Mouse (Mus musculus) thymus, postnatal 10 days (tissue): ENCODE measurements around the gene Siglech.
"Not testable (repeated sequence)": the region's sequence is repeated elsewhere in the genome, so short reads cannot be mapped to it uniquely, and the experiment has no call there.

Experiments
- DNase-seq, 2 experiments: peaks; one replicate each; pipeline ENCODE4 v3.0.0; 2021; ENCODE audit warnings: low spot score in 2 of 2

The Siglech gene

DNA sequence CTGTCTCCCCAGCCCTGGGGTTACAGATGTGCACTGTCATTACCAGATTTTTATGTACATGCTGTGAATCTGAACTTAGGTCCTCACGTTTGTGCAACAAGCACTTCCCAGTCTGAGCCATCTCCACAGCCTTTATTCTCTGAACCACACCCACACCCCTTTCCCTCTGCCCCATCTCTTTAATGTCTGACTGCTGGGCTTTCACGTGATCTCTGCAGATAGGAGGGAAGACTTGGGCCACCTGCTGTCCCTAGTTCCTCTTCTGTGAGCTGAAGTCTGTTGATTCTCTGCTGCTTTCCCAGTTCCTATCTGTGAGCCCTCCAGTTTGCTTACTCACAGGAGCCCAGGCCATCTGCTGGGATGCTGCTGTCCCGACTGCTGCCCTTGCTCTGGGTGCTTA, at the start of gene Siglech:
Gene Siglech (plus strand): TSS at position 253 of the 400 bp plus-strand sequence.
- no peak for DNase-seq

DNA sequence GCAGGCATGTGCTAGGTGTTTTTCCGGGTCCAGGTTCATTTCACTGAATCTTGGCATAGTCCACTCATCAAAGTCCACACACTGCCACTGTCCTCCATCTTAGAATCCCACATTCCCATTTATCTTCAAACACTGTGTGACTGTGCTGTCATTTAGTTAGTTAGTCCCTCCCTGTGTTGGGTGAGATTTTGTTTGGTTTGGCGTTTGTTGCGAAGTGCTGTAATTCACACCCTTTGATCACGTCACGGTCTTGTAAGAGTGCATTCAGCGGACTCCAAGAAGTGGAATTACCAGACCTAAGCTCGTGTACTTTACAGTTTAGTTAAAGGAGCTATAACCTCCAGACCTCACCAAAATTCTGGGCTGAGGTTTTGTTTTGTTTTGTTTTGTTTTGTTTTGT, 45.3 kb upstream of the Siglech start:
- no peak for DNase-seq

DNA sequence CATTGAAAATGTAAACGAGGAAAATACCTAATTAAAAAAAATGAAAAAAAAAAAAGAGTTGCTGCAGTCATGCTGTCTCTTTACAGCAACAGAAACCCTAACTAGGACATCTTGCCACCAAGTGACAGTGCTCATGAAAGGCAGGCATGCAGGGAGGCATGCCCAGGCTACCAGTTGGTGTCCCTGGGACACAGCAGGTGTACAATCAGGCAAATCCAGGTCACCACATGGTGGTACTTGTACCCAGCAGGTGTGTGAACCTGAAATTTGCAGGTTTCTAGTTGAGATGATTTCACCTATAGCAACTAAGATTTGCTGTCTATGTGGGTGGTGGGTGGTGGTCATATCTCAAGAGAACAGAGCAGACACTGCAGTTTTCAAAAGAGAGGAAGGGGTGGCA, 39.1 kb upstream of the Siglech start:
- DNase-seq: no peak

DNA sequence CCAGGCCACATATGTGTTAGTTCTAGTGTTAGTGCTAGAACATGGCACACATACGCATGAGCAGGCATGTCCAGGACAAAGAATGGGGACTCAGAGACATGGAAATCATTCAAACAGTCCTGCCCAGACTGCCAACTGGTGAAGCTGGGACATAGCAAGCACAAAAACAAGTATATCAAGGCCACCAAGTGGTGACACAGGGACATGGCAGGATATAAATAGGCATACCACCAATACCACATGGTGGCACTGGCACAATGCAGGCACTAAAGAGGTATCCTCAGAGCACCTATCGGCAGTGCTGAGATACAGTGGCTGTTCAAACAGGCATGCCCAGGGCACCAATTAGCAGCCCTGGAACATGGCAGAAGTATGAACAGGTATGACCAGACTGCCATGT, 33.5 kb upstream of the Siglech start:
- DNase-seq: no peak

DNA sequence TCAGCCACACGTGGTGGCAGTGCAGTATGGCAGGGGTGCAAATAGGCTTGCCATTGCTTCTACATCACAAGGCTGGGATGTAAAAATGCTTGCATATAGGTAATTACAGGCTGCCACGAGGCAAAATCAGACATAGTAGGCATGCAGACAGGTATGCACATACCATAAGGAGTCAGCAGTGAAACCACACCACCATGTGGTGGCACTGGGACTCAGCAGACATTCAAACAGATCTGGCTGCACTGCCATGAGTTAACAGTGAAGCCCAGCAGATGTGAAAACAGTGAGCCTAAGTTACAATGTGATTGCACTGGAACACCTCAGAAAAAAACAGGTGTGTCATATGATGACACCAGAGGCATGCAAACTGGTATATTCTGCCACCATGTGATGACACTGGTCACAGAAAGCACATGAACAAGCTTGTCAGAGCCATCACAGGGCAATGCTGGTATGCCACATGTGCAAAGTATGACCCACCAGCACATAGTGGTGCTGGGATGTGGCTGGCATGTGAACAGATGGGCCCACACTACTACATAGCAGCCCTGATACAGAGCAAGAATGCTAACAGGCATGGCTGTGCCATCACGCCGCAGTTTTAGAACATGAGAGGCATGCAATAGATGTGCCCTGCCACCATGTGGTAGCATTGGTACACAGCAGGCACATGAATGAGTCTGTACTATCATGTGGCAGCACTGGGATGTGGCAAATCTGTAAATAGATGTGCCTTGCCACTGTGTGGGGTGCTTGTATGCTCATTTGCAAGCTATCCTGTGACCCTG, 30.7 kb upstream of the Siglech start:
- no peak for DNase-seq

DNA sequence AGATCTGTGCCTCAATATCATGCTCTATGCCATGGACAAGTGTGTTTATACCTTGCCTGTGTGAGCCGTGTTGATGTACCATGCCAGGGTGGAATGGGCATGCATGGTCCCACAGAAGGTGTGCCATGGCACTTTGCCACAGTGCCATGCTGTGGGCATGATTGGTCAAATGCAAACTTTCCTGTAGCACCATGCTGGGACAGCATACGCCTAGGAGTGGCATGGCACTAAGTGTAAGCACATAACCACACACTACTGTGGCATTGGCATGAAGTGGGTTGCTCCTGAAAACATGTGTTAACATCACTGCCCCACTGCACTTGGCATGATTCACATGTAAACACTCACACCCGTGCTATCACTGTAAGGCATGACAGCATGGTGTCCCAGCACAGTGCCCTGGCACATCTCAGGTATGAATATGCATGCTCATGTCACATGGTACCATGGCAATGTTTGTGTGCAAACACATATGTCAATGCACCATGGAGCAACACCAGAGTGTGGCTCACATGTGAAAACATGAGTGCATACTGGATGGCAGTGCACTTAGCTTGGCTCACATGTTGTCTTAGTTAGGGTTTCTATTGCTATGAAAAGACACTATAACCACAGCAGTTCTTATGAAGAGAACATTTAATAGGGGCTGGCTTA, 24.2 kb upstream of the Siglech start:
- no peak for DNase-seq

DNA sequence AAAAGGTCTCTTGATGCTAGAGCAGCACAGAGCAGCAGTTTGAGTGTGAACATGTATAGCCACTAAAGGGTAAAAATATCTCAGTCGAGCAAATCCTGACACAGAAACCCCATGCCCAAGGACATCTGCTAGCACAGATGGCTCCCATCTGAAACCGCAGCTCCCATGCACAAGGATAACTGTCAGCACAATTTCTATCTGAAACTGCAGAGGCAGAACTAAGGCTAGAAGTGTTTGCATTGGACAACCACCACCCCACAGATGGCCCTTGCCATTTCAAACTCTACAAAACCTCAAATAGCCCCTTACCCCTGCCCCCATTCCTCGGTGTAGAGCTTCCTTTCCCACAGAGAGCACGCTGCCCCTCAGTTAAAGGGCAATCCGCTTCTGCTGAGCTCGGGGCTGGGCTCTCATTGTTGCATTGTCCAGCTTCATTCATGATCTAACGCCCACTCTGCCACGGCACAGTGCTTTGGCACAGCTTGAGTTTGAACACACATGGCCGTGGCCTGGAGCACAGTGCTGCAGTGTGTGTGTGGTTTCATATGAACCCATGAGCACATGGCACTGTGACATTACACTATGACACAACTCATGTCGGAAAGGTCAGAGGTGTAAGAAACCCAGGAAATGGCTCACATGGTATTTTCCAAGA, 23.3 kb upstream of the Siglech start:
- DNase-seq: no peak

DNA sequence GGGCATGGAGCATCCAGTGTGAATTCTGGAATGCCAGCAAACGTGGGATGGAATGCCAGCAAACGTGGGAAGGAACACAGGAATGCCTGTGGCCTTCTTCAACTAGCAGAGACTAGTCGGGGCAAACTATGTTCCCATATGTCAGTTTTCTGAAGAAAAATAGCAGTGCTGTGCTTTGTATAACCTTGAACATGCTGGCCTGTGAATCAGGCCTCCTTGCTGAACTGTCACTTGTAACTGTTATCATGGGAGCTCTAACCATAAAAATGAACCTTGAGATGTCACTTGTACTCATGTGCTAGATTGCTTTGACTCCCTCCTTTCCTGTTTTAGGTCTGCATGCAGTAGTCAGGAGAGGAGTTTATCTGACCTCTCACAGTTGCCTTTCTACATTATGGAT, 17.1 kb upstream of the Siglech start:
- no peak for DNase-seq

DNA sequence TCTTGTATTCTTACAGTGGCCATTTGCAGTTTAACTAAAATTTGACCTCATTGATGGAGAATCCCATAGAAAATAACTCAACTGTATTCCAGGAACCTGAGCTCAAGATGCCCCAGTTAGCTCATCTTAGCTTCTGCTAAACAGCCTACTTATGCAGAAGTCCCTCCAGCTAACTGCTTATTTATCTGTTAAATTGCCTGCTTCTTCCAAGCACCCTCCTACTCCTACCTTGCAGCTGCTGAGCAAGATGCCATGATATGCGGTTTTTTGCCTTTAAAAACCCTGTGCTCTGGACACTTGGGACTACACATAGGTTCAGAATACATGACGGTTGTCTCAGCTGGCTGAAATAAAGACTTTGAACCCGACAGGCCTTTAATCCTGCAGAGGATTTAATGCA, 8.6 kb upstream of the Siglech start:
- no peak for DNase-seq

DNA sequence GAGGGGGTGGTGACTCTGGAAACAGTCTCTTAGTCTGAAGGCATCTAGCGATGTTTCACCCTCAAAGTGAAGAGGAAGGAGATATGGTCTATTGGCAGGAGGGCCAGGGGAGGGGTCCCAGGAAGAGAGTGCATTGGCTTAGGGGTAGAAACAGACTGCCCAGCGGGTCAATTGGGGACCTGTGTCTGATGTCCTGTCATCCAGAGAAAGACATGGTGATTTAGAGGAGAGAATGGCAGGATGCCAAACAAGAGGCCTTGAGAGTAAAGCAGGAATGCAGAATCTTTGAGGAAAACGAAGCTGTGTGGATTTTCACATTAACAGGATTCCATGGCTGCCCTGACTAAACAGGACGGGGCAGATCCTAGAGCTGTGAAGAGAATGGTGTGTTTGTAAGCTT, 12.0 kb downstream of the Siglech start:
- DNase-seq: no peak

DNA sequence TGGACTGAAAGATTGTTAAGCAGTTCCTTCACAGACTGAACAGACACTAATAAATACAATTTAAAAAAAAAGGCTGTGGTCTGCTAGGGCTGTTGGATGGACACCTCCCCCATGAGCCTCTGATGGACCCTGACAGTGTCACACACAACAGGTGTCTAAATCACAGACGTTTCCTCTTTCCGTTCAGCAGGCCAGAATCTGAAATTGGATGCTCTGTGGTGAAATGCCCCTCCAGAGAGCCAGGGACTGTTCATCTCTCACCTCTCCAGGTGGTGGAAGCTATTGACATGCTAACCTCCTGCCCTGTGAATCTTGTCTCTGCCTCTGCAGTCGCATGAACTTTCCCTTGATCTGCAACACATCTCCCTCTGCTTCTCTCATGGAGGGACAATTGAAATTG, 14.5 kb downstream of the Siglech start:
- no peak for DNase-seq

DNA sequence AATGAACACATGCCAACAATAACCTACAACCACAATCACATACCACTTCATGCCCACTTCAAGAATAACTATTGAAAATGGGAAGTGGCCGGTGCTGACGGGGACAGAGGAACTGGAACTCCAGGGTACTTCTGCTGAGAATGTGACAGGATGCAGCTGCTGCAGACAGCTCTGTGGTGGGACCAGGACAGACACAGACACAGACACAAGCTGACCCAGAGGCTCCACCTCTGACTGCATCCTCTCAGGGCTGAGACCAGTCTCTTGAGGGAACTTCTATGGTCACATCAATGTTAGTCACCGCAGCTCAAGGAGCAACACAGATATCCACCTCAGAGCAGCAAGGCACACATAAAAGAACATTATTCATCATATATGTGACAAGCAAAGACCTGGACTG, 16.6 kb downstream of the Siglech start:
- DNase-seq: no peak

DNA sequence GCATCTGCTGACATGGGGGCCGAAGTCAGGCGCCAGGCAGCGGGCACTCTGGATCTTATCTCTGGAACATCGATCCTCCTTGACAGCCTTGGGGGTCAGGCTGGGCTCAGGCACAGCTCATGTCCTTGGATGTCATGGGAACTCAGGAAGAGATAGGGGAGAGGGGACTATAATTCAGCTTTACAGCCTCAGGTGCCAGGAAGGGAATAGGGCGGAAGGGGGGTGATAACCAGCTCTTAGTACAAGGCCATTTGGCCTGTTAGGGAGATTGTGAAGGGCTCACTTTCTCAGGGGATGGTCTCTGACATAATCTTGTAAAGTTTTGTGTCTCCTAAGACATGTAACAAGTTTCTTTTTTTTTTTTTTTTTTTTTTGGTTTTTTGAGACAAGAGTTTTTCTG, 22.6 kb downstream of the Siglech start:
- not testable (repeated sequence) for DNase-seq

DNA sequence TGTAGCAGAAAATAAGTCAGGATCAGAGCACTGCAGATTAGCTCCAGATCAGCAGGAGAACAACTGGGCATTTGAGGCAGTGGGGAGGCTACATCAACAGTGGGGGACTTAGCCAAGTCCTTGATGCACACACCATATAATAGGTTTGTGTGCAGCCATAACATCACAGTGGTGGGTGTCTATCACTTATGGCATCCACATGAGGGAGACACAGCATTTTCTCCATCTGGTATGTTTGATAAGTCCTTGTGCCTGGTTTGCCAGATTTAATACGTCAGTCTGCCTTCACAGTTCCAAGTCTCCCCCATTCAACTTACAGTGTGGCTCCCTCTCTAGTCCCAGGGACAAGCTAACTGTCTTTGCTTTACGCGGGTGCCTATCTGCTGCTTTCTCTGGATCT, 24.3 kb downstream of the Siglech start:
- no peak for DNase-seq

DNA sequence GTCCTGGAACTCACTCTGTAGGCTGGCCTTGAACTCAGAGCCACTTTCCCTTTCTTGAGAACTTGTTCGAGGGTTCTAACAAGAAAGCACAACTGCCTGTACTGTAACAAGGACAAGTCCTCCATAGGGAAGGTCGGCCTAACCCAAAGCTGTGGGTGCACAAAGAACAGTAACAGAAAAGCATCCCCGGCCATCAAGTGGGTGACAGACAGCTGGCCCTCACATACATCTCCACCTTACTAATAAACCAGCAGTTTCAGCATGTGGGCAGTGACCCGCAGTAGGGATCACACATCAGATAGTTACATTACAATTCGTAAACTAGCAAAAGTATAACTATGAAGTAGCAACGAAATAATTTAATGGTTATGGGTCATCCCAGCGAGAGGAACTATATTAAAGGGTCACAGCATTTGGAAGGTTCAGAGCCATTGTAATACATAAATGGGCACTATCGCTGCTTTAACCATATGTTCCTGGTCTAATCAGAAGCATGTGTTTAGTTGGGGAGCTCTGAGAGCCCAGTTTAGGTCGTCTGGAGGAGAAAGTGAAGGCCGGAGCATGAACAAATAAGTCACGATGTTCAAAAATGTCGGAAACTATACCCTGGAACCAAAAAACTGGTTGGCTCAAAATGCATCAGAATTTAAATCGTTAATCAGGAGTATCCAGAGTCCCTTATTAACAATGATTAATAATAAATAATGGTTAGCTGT, 25.4 kb downstream of the Siglech start:
- no peak for DNase-seq

DNA sequence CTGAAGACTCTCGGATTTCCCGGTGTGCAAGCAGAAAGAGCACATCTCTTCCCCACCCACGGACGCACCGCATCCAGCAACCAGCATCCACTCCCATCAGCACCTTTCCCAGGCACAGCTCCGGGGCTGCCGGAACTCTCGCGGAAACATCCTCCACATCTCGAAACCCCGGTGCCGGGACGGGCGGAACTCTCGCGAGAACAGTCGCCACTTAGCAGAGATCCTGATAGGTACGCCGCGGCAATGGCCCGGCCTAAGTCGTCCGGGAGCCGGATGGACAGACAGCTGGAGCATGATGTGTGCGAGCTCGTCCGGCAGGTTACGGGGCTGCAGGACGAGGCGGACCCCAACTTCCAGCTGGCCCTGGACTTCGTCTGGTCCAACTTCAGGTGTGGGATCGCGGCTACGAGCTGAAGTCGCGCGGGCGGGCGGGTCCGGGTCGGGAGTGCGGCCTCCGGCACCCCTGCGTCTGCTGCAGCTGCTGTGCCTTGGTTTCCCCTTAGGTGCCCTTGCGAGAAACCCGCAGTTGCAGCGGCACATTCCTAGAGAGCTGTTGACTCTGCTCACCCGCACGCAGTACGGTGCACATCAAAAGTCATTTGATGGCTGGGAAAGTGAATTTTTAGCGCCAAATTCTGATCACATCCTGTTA, 26.1 kb downstream of the Siglech start, which contains the start of gene Tubgcp5:
Gene Tubgcp5 (plus strand): TSS at position 203 of the 652 bp plus-strand sequence.
- DNase-seq: peak; percentile 94 to 96

DNA sequence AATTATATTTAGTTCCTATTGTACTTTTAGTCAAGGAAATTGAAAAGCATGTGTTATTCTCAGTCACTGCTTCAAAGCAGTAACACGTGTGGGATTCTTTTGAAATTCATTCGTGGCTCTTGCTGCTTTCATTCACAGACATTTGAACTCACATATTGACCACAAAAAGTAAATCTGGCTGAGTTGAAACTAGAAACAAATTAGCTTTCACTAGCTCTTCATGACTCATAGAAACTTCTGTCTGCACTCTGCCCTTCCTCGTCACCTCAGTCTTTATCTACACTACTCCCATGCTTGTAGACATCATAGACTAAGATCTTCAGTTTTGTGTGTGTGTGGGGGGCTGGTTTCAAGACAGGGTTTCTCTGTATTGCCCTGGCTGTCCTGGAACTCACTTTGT, 32.0 kb downstream of the Siglech start:
- no peak for DNase-seq

DNA sequence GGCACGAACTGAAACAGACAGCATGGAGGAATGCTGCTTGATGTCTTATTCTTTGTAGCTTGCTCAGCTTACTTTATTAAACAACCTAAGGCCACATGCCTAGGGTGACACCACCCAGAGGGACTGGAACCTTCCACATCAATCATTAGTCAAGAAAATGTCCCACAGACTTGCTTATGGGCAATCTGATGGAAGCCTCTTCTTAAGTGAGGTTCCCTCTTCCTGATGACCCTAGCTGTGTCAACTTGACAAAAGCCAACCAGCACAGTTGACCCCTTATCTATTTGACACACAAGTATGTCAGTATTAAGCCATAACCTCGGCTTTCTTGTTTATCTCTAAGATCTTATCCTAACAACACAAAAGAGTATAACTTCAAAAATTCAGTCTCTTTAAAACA, 42.0 kb downstream of the Siglech start:
- no peak for DNase-seq

DNA sequence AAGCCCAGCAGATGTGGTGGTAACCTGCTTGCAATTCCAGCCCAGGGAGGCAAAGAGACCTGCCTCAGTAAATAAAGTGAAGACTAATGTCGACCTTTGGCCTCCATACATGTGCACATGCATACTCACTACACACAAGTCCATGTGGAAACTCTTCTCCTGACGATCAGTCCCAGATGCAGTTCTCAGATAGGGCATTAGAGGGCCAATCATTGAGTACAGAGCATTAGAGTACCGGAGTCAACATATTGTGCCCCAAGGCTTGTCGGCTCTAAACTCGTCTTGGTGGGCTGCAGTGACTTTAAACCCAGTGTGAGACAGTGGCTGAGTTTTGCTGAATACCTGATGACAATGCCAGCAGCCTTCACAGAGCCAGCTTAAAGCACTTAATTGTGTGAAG, 56.5 kb downstream of the Siglech start:
- DNase-seq: no peak

DNA sequence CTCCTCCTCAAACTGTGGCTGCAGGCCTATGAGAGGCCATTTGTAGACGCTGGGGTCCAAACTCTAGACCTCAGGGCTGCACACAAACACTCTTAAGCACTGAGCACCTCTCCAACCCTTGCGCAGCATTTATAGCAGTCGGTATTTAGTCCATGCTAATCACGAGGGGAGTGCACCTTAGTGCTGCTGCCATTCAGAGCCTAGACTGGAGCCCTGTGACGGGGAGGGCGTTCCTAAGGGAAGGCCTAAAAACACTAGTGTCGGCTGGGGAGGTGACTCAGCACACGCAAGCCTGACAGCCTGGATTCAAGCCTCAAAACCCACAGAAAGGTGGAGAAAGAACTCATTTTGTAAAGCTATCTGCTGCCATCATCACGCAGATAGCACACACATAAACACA, 59.6 kb downstream of the Siglech start:
- no peak for DNase-seq
